Mouse (Mus musculus): Measurements from ENCODE around the gene Tmem176a.
A peak's percentile ranks its signal among the peaks of the same experiment; 100 is the strongest.
"Not testable (repeated sequence)": the region's sequence is repeated elsewhere in the genome, so short reads cannot be mapped to it uniquely, and the experiment has no call there.

The Tmem176a gene

DNA sequence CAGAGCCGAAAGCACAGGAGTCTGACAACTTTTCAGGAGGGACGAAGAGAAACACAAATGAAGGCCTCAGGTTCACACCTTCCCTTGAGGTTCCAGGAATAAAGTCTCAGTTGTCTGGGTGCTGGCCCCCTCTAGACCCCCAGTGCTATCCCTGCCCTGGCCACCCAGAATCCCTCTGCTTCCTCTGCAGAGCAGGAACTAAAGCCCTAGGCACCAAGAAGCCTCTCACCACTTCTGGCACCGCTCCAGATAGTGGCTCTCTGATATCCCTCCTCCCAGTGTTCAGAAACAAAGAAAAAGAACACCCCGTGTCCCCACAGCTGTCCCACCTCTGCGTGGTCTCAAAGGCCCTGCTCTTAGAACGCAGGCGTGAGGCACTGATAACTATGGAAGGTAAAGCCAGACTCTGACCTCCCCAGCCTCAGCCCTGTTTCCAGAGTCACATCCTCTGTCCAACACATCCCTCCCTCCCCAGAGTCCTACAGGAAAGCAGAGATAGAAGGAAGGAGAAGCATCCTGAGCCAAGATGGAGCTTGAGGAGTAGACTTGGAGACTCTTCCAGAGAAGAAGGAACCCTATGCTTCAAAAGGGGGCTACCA is at the start of gene Tmem176a:
Gene Tmem176a, plus strand, starts transcription at position 549 of the 599 bp plus-strand sequence.
- DNase-seq (ENCODE audit: low spot score): peak; percentile 24

DNA sequence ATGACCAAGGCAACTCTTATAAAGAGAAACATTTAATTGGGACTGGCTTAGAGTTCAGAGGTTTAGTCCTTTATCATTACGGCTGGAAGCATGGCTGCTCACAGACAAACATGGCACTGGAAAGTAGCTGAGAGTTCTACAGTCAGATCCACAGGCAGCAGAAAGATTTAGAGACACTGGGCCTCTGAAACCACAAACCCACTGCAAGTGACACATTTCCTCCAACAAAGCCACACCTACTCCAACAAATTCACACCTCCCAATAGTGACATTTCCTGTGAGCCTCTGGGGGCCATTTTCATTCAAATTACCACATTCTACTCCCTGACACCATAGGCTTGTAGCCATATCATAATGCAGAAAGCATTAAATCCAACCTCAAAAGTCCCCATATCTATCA is 38.8 kb upstream of the Tmem176a start:
- DNase-seq (ENCODE audit: low spot score): no peak

DNA sequence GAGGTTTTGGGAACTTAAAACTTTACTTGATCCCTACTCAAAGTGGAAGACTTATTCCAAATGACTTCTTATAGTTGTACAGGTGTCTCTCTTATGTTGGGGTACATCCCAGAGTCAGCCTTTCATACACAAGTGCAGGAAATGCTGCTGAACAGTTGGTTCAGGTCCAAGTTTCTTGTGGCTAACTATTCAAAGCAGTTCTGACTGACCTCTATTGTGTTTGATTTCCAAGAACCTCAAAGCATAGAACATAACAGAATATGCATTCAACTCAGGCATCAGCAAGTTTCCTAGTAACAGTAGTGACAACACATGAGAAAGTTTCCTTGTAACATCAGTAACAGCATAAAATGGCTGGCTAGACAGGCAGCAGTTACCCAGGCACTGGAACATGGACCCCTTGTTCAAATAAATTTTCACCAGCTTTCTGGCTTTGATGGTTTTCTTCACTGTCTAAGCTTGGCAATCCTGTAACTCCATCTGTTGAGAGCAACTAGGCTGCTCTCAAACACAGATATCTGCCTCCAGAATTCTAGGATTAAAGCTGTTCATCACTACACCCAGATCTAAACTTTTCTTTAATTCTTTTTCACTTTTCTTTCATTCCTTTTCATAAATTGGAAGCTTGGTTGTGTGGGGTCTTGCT is 37.2 kb upstream of the Tmem176a start:
- no peak for DNase-seq (ENCODE audit: low spot score)

DNA sequence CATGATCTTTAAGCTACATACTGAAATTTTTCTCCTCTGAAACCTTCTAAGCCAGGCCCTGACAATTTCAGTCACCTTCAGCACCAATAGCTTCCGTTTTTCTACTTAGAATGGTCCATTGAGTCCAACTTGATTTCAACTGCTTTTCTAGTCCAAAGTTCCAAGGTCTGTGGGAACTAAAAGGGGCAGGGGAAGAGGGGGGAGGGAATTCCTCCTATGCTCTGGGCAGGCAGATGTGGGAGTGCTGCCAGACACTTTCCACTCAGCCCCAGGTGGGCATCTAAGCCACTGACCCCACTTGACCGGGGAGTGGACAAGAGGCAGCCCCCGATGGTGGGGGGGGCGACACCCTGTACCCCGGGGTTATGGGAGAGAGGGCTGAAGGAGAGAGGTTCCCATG is 36.4 kb upstream of the Tmem176a start:
- DNase-seq (ENCODE audit: low spot score): no peak

DNA sequence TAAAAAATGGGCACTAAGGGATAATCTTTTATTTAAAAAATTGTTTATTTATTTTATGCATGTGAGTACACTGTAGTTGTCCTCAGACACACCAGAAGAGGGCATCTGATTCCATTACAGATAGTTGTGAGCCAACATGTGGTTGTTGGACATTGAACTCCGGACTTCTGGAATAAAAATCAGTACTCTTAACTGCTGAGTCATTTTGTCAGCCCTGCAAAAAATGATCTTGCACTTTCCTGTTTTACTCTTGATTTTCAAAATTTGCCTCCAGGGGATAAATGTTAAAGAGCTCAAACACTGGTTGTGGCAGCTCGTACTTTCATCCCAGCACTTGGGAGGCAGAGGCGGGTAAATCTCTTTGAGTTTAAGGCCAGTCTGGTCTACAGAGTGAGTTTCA is 34.0 kb upstream of the Tmem176a start:
- DNase-seq (ENCODE audit: low spot score): no peak

DNA sequence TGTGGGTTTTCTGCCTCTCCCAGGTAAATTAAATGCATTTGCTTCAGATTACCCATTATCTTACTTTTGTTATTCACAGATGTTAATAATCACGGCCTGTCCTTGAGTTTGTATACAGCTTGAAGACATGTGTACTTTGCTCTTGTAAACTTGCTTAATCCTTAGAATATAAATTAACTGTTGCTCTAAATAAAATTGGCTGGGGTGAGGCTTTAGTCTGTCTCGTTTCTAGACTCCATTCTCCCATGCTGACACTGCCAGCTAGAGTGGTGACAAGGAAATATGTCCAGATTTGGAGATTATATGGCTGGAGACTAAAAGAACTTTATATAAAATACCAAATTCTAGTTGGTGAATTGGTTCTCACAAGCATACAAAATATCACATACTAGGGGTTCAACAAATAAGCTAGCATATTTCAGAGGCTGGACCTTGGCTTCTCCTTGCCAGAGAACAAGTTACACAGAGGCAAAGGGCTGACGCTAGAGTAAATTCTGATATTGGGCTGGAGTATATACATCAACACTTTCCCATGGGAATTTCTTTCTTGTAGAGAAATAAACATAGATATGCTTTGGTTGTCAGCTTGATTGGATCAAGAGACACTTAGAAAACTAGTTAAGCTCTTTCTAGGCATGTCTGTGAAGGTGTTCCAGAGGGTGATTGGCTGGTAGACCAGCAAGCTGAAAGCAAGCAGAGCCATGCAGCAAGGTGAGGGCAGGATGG is 31.1 kb upstream of the Tmem176a start:
- DNase-seq (ENCODE audit: low spot score): no peak

DNA sequence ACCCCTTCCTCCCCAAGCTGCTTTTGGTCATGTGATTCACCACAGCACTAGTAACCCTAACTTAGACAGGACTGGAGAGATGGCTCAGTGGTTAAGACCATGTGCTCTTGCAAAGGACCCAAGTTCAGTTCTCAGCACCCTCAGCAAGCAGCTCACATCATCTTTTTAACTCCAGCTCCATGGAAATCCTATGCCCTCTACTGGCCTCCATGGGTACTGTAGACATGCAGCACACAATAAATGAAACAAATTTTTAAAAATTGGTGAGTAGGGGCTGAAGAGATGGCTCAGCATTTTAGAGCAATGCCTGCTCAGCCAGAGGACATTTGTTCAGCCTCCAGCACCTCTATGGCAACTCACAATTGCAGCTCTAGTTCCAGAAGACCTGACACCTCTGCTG is 25.7 kb upstream of the Tmem176a start:
- no peak for DNase-seq (ENCODE audit: low spot score)

DNA sequence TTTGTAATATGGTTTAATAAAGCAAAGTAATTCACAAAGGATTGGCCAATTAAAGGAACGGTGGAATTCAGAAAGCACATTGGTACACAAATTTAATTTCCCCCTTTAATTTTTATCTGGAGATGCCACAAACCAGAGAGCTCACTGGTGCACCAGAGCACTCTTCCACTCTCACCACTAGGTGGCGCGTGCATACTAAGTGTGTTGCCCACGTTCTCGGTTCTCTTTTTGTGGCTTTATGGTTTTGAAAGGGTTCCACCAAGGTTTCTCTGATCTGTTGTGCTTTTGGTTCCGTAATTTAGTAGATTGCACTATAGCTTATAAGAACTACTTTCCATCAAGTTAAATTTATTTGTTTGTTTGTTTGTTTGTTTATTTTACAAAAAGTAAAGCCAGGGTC is 22.9 kb upstream of the Tmem176a start:
- DNase-seq (ENCODE audit: low spot score): peak; percentile 72

DNA sequence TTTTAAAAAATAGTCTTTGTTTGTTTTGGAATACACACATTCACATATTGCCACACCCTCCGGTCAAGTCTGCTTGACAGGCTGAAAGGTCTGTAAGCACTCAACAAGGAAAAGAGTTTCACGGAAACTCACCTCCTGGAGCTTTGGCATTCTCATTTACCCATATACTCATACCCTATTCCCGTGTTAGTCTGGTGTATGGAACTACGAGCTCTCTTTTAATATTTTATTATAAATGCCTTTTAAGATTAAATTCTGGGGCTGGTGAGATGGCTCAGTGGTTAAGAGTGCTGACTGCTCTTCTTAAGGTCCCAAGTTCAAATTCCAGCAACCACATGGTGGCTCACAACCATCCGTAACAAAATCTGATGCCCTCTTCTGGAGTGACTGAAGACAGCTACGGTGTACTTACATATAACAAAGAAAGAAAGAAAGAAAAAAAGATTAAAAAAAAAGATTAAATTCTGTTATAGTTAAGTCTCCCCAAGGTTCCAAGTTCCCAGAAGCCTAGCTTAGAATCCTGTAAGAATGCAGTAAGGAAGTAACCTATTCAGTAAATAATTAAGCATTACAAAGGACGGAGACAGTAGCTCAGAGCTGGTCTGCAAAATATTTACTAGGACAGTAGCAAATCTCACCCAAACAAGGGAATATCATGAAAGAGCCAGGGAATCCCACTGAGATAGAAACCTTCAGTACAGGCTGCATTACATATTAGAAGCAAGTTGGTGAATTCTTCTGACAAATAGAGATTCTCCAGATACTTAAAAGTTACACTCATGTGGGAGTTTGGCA is 18.5 kb upstream of the Tmem176a start:
- DNase-seq (ENCODE audit: low spot score): not testable (repeated sequence)

DNA sequence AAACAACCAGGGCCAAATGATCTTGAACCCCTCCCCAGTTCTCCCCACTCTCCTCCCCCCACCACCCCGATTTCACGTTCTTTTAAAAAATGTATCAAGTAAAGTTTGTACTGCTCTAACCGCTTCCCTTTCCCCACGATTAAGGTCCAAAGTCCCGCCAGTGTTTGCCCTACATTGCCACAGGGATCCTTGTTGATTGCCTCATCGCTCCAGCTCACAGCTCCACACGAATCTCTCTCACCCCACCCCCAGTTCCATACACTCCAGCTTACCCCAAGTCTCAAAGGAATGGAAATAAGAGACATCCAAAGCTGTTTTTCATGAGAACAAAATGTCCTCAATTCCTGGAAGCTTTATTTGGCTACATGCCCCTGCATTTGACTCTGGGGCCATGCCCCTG is 15.7 kb upstream of the Tmem176a start:
- no peak for DNase-seq (ENCODE audit: low spot score)

DNA sequence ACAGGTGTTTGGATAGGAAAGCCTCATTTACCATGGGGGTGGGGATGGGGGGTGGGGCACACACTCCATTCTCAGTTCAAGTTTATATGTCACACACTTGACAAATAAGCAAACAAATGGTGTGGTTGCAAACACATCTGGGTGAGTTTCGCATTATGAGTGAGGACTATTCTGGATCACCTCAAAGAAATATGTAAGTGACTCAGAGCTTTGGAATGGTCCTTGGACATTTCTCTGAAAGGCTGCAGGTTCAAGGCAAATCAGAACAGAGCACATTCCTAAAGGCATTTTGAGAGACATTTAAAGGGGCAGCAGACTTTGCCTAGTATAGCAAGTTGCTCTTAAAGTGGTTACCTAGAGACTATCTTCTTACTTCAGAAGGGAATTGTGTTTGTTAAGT is 11.7 kb upstream of the Tmem176a start:
- no peak for DNase-seq (ENCODE audit: low spot score)

DNA sequence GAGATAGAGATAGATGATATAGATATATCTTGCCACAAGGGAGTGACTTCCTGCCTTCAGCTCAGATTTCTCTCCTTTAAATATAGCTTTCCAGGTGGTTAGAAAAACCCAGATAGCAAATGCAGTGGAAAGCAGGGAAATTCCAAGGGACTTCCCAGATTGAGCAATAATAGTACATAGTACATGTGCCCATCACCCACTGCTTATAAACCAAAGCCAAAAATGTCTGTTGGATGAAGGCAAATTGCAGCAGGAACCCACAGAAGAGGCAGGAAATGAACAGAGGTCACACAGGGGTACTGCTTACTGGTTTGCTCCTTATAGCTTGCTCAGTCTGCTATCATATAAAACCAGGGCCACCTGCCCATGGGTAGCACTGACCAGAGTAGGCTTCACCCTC is 11.1 kb upstream of the Tmem176a start:
- no peak for DNase-seq (ENCODE audit: low spot score)

DNA sequence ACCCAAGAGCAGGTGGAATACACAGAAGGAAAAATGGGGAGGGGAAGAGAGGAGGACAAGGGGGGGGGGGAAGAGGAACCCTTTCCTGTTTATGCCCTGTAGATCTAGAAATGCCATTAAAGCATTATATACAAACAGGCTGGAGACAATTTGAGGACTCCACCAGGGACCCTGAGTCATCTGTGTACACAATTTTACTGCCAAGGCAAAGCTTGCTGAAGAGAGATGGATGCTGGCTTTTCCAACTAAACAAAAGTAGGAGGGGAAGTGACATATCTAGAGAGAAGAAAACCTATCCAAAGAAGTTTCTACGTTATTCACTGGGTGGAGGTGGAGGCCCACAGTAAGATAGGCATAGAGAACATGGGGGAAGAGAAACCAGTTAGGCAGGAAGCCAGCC is 10.5 kb upstream of the Tmem176a start:
- no peak for DNase-seq (ENCODE audit: low spot score)

DNA sequence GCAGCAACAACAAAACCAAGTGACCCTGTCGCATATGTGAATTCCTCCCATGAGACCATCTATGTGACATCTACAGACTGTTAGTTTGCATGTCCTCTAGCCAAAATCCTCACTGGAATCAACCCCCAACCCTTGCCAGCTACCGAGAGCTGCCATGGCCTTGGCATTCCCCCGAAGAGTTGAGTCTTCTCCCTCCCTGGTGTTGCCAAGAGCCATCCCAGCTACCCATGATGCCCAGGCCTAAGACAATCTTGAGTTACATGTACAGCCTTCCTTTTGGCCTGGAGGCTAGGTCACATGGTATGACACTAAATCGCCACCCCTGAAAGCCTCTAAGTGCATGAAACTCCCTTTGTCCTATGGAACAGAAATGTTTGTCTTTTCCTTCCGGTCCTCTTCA is 9.6 kb upstream of the Tmem176a start:
- DNase-seq (ENCODE audit: low spot score): no peak

DNA sequence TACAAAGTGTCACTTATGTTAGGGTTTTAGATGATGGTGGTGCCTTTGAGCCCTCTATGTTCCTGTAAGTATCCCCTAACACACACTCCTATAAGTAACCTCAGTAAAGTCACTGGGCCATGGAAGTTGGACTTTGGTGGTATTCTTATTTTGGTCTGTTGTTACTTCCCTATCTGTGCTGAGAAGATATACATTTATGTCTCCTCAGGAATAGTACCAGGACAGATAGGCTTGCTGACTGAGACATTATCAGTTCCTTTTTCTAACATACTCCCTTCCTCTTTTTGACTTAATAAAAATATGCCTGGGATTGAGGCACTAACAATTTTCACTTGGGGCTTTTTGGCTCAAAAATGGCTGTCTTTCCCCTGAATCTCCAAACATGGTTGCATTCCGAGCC is 8.3 kb upstream of the Tmem176a start:
- DNase-seq (ENCODE audit: low spot score): no peak

DNA sequence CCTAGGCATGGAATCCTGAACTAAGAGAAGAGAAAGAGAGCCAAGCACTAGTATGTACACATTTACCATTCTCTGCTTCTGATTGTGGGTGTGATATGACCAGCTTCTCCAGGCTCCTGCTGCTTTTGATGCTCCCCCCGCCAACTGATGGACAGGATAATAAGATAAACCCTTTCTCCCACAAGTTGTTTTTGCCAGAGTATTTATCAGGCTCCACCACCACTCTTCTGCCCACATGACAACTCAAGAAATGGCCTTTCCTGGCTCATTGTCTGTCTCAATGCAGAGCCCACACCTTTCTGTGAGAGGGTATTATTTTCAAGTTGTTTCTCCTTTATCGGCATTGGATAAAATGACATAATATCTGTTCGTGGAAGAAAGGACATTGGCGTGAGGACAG is 7.2 kb upstream of the Tmem176a start:
- no peak for DNase-seq (ENCODE audit: low spot score)

DNA sequence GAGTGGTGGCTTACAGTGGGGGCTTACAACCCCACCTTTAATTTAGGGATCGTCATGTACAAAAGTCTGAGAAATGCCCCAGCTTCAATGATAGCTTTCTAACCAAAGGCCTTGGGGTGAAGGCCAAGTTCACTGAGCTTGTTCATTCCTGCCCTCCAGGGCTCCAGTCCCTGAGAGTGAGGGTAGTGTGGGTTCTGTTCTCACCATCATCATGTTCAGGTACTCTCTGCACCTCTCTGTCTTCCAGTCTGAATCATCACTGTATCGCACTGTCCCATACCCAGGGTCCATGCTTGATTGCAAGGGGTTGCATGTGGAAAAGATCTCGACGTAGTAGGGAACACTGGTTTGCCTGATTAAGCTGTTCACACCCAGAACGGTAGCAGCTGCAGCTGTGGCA is 5.5 kb upstream of the Tmem176a start:
- no peak for DNase-seq (ENCODE audit: low spot score)

DNA sequence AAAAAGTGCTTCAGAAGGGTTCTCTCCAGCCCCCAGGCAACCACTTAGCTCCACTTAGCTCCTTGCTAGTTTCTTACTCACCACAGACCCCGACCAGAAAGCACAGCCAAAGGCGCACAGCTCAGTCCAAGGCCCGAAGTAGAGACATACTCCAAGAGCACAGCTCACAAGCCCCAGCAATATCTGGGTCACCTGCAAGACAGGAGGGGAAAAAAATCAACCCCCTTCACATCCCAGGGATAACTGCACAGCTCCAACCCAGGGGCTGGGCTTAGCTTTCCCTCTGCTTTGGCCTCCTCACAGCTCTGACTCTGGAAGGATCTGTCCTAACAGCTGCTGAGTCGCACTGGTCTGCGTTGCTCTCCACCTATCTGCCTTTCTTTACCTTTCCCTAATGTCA is 4.6 kb upstream of the Tmem176a start:
- no peak for DNase-seq (ENCODE audit: low spot score)

DNA sequence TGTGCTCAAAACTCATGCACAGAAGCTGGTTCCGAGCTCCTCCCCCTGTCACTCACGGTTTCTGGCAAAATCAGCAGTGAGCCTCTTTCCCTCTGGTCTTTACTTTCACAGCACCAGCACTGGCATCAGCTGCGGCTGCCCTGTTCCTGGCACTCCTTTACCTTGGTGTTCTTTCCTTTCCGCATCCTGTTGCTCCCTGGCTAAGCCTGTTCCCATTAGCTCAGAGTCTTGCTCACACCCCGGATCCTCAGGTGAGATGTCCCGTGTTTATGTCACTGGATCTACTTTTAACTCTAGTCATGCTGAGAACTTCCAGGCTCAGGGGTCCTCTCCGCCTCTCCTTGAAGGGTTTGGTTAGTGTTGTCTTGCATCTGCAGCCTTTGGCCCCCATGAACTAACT is 3.2 kb upstream of the Tmem176a start:
- DNase-seq (ENCODE audit: low spot score): no peak

DNA sequence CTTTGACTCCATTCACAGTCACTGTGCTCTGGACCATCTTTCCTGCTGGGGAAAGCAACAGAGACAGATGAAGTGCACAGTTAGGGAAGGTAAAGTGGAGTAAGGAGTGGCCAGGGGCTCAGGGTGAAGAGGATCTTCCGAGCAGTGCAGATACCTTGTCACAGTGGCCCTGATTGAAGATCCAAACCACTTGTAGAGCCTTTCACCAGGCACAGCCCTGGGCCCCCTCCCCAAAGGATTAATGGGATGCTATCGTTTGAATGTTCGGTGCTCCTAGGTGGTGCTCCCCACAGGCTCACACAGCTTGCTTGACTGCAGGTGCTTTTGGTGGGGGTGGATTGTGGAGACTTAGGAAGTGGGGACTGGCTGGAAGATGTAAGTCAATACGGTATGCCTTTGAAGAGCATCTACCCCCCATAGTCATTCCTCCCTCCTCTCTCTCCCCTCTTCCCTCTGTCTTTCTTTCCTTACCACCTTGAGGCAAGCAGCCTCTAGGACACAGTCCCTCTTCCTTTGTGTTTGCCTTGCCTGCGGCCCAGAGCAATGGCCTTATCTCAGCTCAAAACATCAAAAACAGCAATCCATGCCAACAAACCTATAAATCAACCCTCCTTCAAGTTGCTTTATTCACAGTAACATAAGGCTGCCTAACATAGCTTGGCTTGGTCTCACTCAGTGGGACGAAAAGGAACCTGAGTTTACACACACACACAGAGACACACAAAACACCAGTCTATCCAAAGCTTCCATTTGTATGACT is 2.2 kb upstream of the Tmem176a start:
- no peak for DNase-seq (ENCODE audit: low spot score)

DNA sequence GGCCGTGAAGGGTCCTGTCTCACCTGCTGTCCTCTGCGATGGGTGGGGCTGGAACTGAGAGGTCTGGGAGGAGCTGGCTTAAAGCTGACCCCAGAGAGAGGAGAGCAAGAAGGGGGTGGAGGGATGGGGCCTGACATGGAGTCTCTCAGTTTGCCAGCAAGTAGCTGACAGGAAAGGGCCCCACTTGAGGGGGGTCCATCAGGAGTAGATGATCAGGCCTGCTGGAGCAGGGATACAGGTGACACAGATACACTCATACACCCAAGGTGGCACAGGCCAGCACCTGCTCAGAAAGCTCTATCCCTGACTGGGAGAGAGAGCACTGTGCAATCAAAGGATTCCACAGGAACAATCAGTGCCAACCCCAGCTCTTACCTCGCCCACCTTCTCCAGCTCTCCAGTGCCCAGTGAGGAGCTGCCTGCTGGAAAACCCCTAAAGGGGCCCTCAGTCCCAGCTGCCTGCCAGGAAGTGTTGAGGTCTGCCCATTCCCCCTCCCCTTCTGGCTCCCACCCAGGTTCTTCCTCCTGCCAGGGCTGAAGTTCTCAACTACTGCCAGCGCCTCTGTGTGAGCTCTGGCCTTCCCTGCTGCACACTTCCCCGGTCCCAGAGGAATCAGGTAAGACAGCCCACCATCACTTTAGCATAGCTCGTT is 380 bp downstream of the Tmem176a start, which contains the start of gene Tmem176b:
Gene Tmem176b, minus strand, starts transcription at position 524 of the 653 bp plus-strand sequence.
- peak; percentile 85 for DNase-seq (ENCODE audit: low spot score)
